Mouse (Mus musculus): ENCODE data around the gene Sema4f. TPM values are rescaled to one million over a fixed set of nuclear protein-coding genes. Genes with fewer than 3 reads are reported as not detected.

Sema4f gene
- 1.8 TPM in 2 replicates for polyA plus RNA-seq (2016; fragmentation: Nextera tagmentation; extraction: Ambion mirVana)

GRCm38 (mm10) chr6:82939167-82939912, at the start of gene Sema4f:
Gene Sema4f, minus strand, starts transcription at chr6:82939769.
- Histone ChIP-seq H3K27ac (peak within 1 kb of the TSS; percentile 81), H3K9me3 (no peaks in the 10 kb centered on the region), H3K4me1 (peaks cover 15% of the 10 kb centered on the region), H3K27me3 (ENCODE audit: poor library complexity, severe bottlenecking) (peaks cover 62% of the 10 kb centered on the region), H3K4me3 (peak within 1 kb of the TSS; percentile 72), H3K36me3 (replicated peaks) (no peaks in the 10 kb centered on the region)
- DNase-seq (ENCODE audit: extremely low spot score, low spot score), result peak; percentile 82
- 4% methylated on average over 44 of the region's 44 CpGs for WGBS

DNA sequence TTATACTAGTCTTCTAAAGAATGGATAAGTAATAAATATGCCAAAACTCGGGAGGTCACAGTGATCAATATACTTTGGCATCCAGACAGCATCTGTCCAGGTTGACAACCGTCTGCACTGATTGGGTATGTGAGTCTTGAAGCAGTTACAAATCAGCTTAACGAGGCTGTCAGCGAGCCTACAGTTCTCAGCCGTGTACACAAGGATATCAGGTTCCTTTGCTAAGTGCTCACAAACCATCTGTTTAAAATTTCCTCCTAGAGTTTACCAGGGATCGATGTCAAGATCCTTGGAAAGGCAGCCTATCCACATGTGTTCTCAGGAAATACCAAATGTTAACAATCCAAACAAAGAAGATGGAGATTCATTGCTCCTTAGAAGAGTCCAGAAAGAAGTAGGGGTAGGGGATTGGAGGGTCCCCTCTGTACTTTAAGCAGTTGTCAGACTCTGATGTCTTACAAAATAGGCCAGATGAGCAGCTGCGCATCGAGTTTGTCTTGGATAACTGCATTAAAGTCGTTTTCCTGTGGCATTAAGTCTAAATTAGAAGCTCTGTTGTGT, 47.9 kb upstream of the Sema4f start:
- Histone ChIP-seq H3K27ac (no peak overlapping the region), H3K4me3 (no peak overlapping the region), H3K9me3 (no peaks in the 10 kb centered on the region), H3K36me3 (replicated peaks) (no peaks in the 10 kb centered on the region), H3K4me1 (no peaks in the 10 kb centered on the region), H3K27me3 (ENCODE audit: poor library complexity, severe bottlenecking) (no peaks in the 10 kb centered on the region)
- WGBS, result 51% methylated on average over 9 of the region's 9 CpGs
- DNase-seq (ENCODE audit: extremely low spot score, low spot score), result no peak

DNA sequence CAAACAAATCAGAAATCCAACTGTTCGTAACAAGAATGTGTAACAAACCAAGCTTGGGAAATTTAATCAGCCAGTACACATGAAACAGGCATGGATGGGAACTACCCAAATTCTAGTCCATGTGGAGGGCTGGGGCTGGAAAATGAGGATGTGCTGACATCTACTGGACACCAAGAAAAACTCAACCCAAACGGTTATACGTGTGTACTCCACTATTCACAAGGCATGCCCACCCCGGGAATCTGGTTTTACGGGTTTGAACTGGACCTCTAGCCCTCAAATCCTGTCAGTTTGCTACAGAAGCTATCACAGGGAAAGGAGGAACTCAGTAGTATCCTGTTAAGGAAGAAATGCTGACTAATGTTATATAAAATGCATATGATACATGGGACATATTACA, 31.5 kb upstream of the Sema4f start:
- Histone ChIP-seq H3K36me3 (replicated peaks) (no peaks in the 10 kb centered on the region), H3K4me3 (no peak overlapping the region), H3K9me3 (no peaks in the 10 kb centered on the region), H3K27ac (no peak overlapping the region), H3K4me1 (no peaks in the 10 kb centered on the region), H3K27me3 (ENCODE audit: poor library complexity, severe bottlenecking) (peaks cover 9% of the 10 kb centered on the region)
- DNase-seq (ENCODE audit: extremely low spot score, low spot score), result peak; percentile 48
- 16% methylated on average over 5 of the region's 5 CpGs for WGBS

DNA sequence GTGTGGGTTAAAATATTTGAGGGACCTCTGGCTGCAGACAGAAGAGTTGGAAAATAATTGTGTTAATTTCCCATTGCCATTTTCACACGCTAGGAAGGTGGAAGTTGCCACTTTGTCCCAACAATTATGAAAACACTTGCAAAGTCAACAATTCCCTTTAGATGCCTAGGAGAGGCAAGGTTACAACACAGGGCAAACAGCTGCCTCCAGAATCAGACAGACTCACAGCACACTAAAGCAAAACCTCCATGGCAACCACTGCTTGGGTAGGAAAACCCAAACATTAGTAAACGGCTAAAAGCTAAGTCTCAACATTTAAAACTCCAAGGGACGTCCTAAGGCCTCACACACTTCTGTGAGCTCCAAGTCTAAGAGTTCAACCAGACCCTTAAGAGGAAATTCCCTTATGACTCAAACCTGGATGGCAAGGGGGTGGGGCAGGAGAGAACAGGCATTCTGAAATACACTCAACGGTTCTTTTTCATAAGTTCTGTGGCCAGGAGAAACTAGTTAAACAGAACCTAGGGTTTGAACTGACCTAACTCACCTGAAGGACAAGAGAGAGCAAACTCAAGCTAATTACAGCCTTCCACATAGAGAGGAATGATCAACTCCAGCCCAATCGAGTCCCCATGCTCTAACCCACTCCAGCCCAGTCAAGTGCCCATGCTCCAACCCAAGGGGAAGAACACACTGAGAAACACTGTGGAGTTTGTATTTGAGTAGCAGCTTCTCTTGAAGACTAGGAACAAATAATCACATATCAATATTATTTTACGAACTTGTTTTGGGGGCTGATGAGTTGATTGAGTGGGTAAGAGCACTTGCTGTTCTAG, 29.9 kb upstream of the Sema4f start:
- WGBS, result 80% methylated on average over 6 of the region's 6 CpGs

DNA sequence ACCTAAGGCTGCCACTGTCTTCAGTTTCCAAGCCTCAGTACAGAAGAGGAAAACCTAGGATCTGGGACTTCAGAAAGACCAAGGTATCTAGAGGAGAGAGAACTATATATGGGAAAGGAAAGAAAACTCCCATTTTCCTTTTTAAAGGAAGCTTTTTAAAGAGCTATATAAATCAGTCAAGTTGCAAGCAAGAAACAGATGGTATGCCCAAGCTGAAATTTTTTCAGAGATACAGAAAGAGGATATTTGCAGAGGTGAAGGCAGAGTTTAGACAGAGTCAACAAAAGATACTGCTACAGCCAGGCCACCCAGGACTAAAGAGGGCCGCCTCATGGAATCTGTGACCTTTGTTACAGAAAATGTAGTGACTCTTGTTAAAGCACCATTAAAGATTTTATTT, 22.1 kb upstream of the Sema4f start:
- Histone ChIP-seq H3K4me1 (peaks cover 6% of the 10 kb centered on the region), H3K4me3 (no peak overlapping the region), H3K9me3 (no peaks in the 10 kb centered on the region), H3K36me3 (replicated peaks) (no peaks in the 10 kb centered on the region), H3K27me3 (ENCODE audit: poor library complexity, severe bottlenecking) (no peaks in the 10 kb centered on the region), H3K27ac (no peak overlapping the region)
- no peak for DNase-seq (ENCODE audit: extremely low spot score, low spot score)
- WGBS, result 91% methylated on average over 1 of the region's 1 CpGs

More for the DNA sequence above, 29.9 kb upstream of the Sema4f start:
- Histone ChIP-seq H3K4me1 (no peaks in the 10 kb centered on the region), H3K9me3 (no peaks in the 10 kb centered on the region), H3K27me3 (ENCODE audit: poor library complexity, severe bottlenecking) (peaks cover 9% of the 10 kb centered on the region), H3K27ac (no peak overlapping the region), H3K36me3 (replicated peaks) (no peaks in the 10 kb centered on the region), H3K4me3 (no peak overlapping the region)
- no peak for DNase-seq (ENCODE audit: extremely low spot score, low spot score)

- Histone ChIP-seq H3K9me3 (no peaks in the 10 kb centered on the region), H3K4me1 (peaks cover 8% of the 10 kb centered on the region), H3K4me3 (no peak overlapping the region), H3K27me3 (ENCODE audit: poor library complexity, severe bottlenecking) (no peaks in the 10 kb centered on the region), H3K36me3 (replicated peaks) (no peaks in the 10 kb centered on the region), H3K27ac (no peak overlapping the region)
- no peak for DNase-seq (ENCODE audit: extremely low spot score, low spot score)
- WGBS, result 66% methylated on average over 4 of the region's 4 CpGs
Observed at GRCm38 (mm10) chr6:82956553-82957251, 17.1 kb upstream of the Sema4f start.

DNA sequence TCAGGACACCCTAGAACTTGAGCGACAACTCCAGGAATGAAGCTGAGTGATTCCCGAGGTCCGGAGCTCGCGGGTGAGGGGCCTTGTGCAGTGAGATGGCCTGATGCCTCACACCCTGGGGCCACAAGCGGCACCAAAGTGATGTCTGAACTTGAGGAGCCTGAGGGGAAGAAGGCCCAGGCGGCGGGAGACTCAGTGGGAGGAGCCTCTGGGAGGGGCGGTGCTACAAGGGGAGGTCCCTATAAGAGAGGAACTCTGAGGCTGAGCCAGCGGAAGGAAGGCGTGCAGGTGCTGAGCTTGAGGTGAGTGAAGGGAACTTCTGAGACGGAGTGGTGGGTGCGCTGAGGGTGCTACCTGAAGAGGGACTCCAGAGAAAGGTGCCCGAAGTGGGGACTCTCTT, 7.1 kb upstream of the Sema4f start, which contains the start of gene M1ap:
TSS of gene M1ap (plus strand) at position 252 of the 400 bp plus-strand sequence.
- Histone ChIP-seq H3K4me3 (no peak within 1 kb of the TSS), H3K27ac (no peak within 1 kb of the TSS), H3K36me3 (replicated peaks) (no peaks in the 10 kb centered on the region), H3K4me1 (no peaks in the 10 kb centered on the region), H3K27me3 (ENCODE audit: poor library complexity, severe bottlenecking) (no peaks in the 10 kb centered on the region), H3K9me3 (peaks cover 5% of the 10 kb centered on the region; the same call in 1 of the 2 replicates)
- DNase-seq (ENCODE audit: extremely low spot score, low spot score), result no peak
- WGBS, result 69% methylated on average over 14 of the region's 14 CpGs

DNA sequence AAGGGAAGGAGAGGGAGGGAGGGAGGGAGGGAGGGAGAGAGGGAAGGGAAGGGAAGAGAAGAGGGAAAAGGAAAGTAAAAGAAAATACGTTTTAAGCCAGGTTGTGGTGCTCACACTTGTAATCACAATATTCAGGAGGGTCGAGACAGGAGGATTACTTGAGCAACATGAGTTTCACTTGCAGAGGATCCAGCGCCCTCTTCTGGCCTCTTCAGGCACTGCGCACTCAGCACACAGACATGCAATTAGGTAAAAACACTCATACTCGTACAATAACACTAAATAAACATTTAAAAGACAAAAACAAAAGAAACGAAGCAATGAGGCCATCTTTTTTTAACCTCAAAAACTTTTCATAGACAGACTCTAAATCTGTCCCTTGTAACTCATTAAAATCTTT, 6.2 kb upstream of the Sema4f start:
- Histone ChIP-seq H3K4me1 (no peaks in the 10 kb centered on the region), H3K4me3 (no peak overlapping the region), H3K27me3 (ENCODE audit: poor library complexity, severe bottlenecking) (peaks cover 2% of the 10 kb centered on the region), H3K36me3 (replicated peaks) (no peaks in the 10 kb centered on the region), H3K27ac (no peak overlapping the region), H3K9me3 (peaks cover 5% of the 10 kb centered on the region; the same call in 1 of the 2 replicates)
- 55% methylated on average over 6 of the region's 6 CpGs for WGBS
- DNase-seq (ENCODE audit: extremely low spot score, low spot score), result no peak

GRCm38 (mm10) chr6:82940765-82941164, 1.2 kb upstream of the Sema4f start:
- no peaks in the 10 kb centered on the region for H3K36me3 ChIP-seq (replicated peaks)
- H3K4me1 ChIP-seq, result peaks cover 15% of the 10 kb centered on the region
- no peak overlapping the region for H3K27ac ChIP-seq
- no peaks in the 10 kb centered on the region for H3K9me3 ChIP-seq
- WGBS, result 83% methylated on average over 3 of the region's 3 CpGs
- DNase-seq (ENCODE audit: extremely low spot score, low spot score), result no peak
- no peak overlapping the region for H3K4me3 ChIP-seq
- H3K27me3 ChIP-seq (ENCODE audit: poor library complexity, severe bottlenecking), result peaks cover 52% of the 10 kb centered on the region

- Histone ChIP-seq H3K9me3 (no peaks in the 10 kb centered on the region), H3K4me3 (no peak overlapping the region), H3K27me3 (ENCODE audit: poor library complexity, severe bottlenecking) (peaks cover 57% of the 10 kb centered on the region), H3K36me3 (replicated peaks) (no peaks in the 10 kb centered on the region), H3K4me1 (peaks cover 13% of the 10 kb centered on the region), H3K27ac (no peak overlapping the region)
- WGBS, result 89% methylated on average over 3 of the region's 3 CpGs
- no peak for DNase-seq (ENCODE audit: extremely low spot score, low spot score)
Observed at GRCm38 (mm10) chr6:82934616-82935230, 4.8 kb downstream of the Sema4f start.

- Histone ChIP-seq H3K9me3 (0 out of 2 replicates have a peak, but pooled peaks cover 3% of the 10 kb centered on the region), H3K36me3 (replicated peaks) (no peaks in the 10 kb centered on the region), H3K27ac (no peak overlapping the region), H3K4me3 (no peak overlapping the region), H3K4me1 (no peaks in the 10 kb centered on the region), H3K27me3 (ENCODE audit: poor library complexity, severe bottlenecking) (0 out of 2 replicates have a peak, but pooled peaks cover 8% of the 10 kb centered on the region)
- 86% methylated on average over 5 of the region's 5 CpGs for WGBS
- no peak for DNase-seq (ENCODE audit: extremely low spot score, low spot score)
Observed at GRCm38 (mm10) chr6:82927617-82928016, 12.0 kb downstream of the Sema4f start.

GRCm38 (mm10) chr6:82926528-82926927, 13.0 kb downstream of the Sema4f start:
- H3K4me3 ChIP-seq, result no peak overlapping the region
- 0 out of 2 replicates have a peak, but pooled peaks cover 8% of the 10 kb centered on the region for H3K27me3 ChIP-seq (ENCODE audit: poor library complexity, severe bottlenecking)
- no peak for DNase-seq (ENCODE audit: extremely low spot score, low spot score)
- no peak overlapping the region for H3K27ac ChIP-seq
- H3K4me1 ChIP-seq, result no peaks in the 10 kb centered on the region
- 0 out of 2 replicates have a peak, but pooled peaks cover 3% of the 10 kb centered on the region for H3K9me3 ChIP-seq
- 90% methylated on average over 7 of the region's 7 CpGs for WGBS
- no peaks in the 10 kb centered on the region for H3K36me3 ChIP-seq (replicated peaks)

All from forebrain, embryonic 10.5 days (tissue).